Mouse (Mus musculus): Measurements from ENCODE around the gene Cd2. TPM values are rescaled to one million over a fixed set of nuclear protein-coding genes. Genes with fewer than 3 reads are reported as not detected.

Gene Cd2
- polyA plus RNA-seq, 1 experiment = 29.0 TPM

GRCm38 (mm10) chr3:101282556-101283180 is 5.1 kb downstream of the Cd2 start:
- Histone ChIP-seq H3K27ac (ENCODE audit: control insufficient read depth, insufficient read depth, low read depth, low read length, poor library complexity) (no peak overlapping the region), H3K4me3 (replicated peaks; ENCODE audit: control insufficient read depth, low read depth, low read length) (no peak overlapping the region), H3K4me1 (ENCODE audit: control insufficient read depth, insufficient read depth, low read length) (no peaks in the 10 kb centered on the region; the same call in 1 of the 2 replicates)
- no peak for TF ChIP-seq POLR2A (IDR thresholded peaks at IDR 0.05; ENCODE audit: borderline replicate concordance, control insufficient read depth, low read depth, low read length)
- TF ChIP-seq CTCF (IDR thresholded peaks at IDR 0.05; ENCODE audit: control insufficient read depth, insufficient read depth, low read length) = no peak
- 85% methylated on average over 9 of the region's 9 CpGs for WGBS

GRCm38 (mm10) chr3:101281841-101282240 is 5.9 kb downstream of the Cd2 start:
- Histone ChIP-seq H3K4me3 (replicated peaks; ENCODE audit: control insufficient read depth, low read depth, low read length) (no peak overlapping the region), H3K4me1 (ENCODE audit: control insufficient read depth, insufficient read depth, low read length) (no peaks in the 10 kb centered on the region; the same call in 1 of the 2 replicates), H3K27ac (ENCODE audit: control insufficient read depth, insufficient read depth, low read depth, low read length, poor library complexity) (no peak overlapping the region)
- TF ChIP-seq CTCF (IDR thresholded peaks at IDR 0.05; ENCODE audit: control insufficient read depth, insufficient read depth, low read length) = no peak
- no peak for TF ChIP-seq POLR2A (IDR thresholded peaks at IDR 0.05; ENCODE audit: borderline replicate concordance, control insufficient read depth, low read depth, low read length)
- WGBS = 71% methylated on average over 4 of the region's 4 CpGs

- 35% methylated on average over 15 of the region's 15 CpGs for WGBS
- peak overlapping the region; percentile 12; the same call in 1 of the 2 replicates for H3K27ac ChIP-seq (ENCODE audit: control insufficient read depth, insufficient read depth, low read depth, low read length, poor library complexity)
- no peak overlapping the region for H3K4me3 ChIP-seq (replicated peaks; ENCODE audit: control insufficient read depth, low read depth, low read length)
- TF ChIP-seq CTCF (IDR thresholded peaks at IDR 0.05; ENCODE audit: control insufficient read depth, insufficient read depth, low read length) (no peak), POLR2A (IDR thresholded peaks at IDR 0.05; ENCODE audit: borderline replicate concordance, control insufficient read depth, low read depth, low read length) (no peak)
- H3K4me1 ChIP-seq (ENCODE audit: control insufficient read depth, insufficient read depth, low read length) = no peaks in the 10 kb centered on the region
These were observed 7.1 kb downstream of the Cd2 start for GRCm38 (mm10) chr3:101280348-101281311.

- WGBS = 71% methylated on average over 10 of the region's 10 CpGs
- Histone ChIP-seq H3K4me1 (ENCODE audit: control insufficient read depth, insufficient read depth, low read length) (peaks cover 1% of the 10 kb centered on the region; the same call in 1 of the 2 replicates), H3K4me3 (replicated peaks; ENCODE audit: control insufficient read depth, low read depth, low read length) (no peak overlapping the region), H3K27ac (ENCODE audit: control insufficient read depth, insufficient read depth, low read depth, low read length, poor library complexity) (no peak overlapping the region)
- TF ChIP-seq CTCF (IDR thresholded peaks at IDR 0.05; ENCODE audit: control insufficient read depth, insufficient read depth, low read length) (no peak), POLR2A (IDR thresholded peaks at IDR 0.05; ENCODE audit: borderline replicate concordance, control insufficient read depth, low read depth, low read length) (no peak)
These were observed 8.2 kb downstream of the Cd2 start for GRCm38 (mm10) chr3:101279561-101279960.

DNA sequence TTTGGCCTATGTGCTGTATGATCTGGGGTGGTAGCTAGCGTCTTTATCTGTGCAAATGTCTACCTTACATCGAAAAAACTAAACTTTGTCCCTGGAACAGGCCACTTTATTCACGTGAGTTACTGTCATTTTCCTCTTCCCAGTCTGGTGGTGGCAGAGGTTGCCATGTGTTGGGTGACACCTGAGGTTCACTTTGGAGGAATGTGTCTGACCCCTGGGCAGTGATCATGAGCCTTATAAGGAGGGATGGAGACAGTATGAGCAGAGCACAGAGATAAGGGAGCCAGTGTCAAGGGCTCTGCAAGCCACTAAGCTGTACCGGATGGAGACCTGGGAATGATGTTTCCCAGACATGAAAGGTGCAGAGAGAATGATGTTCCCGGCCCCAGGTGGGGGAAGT is 9.3 kb downstream of the Cd2 start:
- H3K27ac ChIP-seq (ENCODE audit: control insufficient read depth, insufficient read depth, low read depth, low read length, poor library complexity) = no peak overlapping the region

DNA sequence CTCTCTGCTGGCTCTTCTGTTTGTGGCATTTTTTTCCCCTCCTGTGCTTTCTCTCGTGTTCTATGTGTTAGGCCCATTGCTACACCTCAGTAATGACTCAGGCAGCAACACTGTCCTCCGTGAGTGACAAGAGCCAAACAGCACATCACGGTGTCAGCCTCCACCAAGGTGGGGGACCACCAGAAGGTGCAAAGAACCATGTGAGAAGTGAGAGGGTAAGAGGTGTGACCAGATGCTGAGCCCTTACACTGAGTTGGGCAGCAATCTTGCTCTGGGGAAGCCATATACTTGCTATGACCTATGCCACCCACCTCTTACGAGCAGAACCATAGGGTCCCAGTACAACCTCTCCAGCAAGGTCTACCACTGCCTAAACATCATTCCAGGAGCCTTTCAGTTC is 9.9 kb downstream of the Cd2 start:
- H3K4me1 ChIP-seq (ENCODE audit: control insufficient read depth, insufficient read depth, low read length) = peaks cover 1% of the 10 kb centered on the region; the same call in 1 of the 2 replicates
- H3K4me3 ChIP-seq (replicated peaks; ENCODE audit: control insufficient read depth, low read depth, low read length) = no peak overlapping the region
- TF ChIP-seq POLR2A (IDR thresholded peaks at IDR 0.05; ENCODE audit: borderline replicate concordance, control insufficient read depth, low read depth, low read length) (no peak), CTCF (IDR thresholded peaks at IDR 0.05; ENCODE audit: control insufficient read depth, insufficient read depth, low read length) (no peak)
- H3K27ac ChIP-seq (ENCODE audit: control insufficient read depth, insufficient read depth, low read depth, low read length, poor library complexity) = no peak overlapping the region
- 62% methylated on average over 4 of the region's 4 CpGs for WGBS

More for the DNA sequence above, 9.3 kb downstream of the Cd2 start:
- Histone ChIP-seq H3K4me3 (replicated peaks; ENCODE audit: control insufficient read depth, low read depth, low read length) (no peak overlapping the region), H3K4me1 (ENCODE audit: control insufficient read depth, insufficient read depth, low read length) (peaks cover 1% of the 10 kb centered on the region; the same call in 1 of the 2 replicates)
- WGBS = 73% methylated on average over 5 of the region's 5 CpGs
- TF ChIP-seq CTCF (IDR thresholded peaks at IDR 0.05; ENCODE audit: control insufficient read depth, insufficient read depth, low read length) (no peak), POLR2A (IDR thresholded peaks at IDR 0.05; ENCODE audit: borderline replicate concordance, control insufficient read depth, low read depth, low read length) (no peak)

- Histone ChIP-seq H3K4me1 (ENCODE audit: control insufficient read depth, insufficient read depth, low read length) (peaks cover 1% of the 10 kb centered on the region; the same call in 1 of the 2 replicates), H3K27ac (ENCODE audit: control insufficient read depth, insufficient read depth, low read depth, low read length, poor library complexity) (no peak overlapping the region), H3K4me3 (replicated peaks; ENCODE audit: control insufficient read depth, low read depth, low read length) (no peak overlapping the region)
- no peak for TF ChIP-seq CTCF (IDR thresholded peaks at IDR 0.05; ENCODE audit: control insufficient read depth, insufficient read depth, low read length)
- 34% methylated on average over 12 of the region's 12 CpGs for WGBS
These were observed 11.0 kb downstream of the Cd2 start for GRCm38 (mm10) chr3:101276501-101277320.

Measured in bone marrow, adult 2 months (tissue).